In genomic region chr10:71292254-71292653, GRCm38 (mm10) we compare ENCODE assay signal across 8 mouse cellular contexts. TPM values are rescaled to one million over a fixed set of nuclear protein-coding genes. Genes with fewer than 3 reads are reported as not detected.
DNase-seq lines count a peak whose midpoint lies in the region; ATAC-seq and TF ChIP-seq lines count a peak whose summit lies in the region.
"Had no signal": no experiment of that assay in that cellular context is flagged by ENCODE, and none has a peak within 500 bp of the region (broad histone marks: within the 10 kb centered on the region; RNA-seq: fewer than 3 reads in every experiment).

No protein-coding gene starts in this region.

- no peaks in the 10 kb centered on the region for H3K9me3 ChIP-seq in lung, postnatal 0 days (ENCODE audit: low read length)

- peak; percentile 64 for ATAC-seq in lung, postnatal 0 days

- no peak overlapping the region for H3K9ac ChIP-seq in lung, postnatal 0 days (replicated peaks; ENCODE audit: low read depth)

- no peak overlapping the region; the same call in 1 of the 2 replicates for H3K4me2 ChIP-seq in lung, postnatal 0 days (replicated peaks; ENCODE audit: low read depth, low read length)

- no peaks in the 10 kb centered on the region for H3K4me1 ChIP-seq in lung, postnatal 0 days (ENCODE audit: insufficient read depth, low read depth, low read length)

- no peak overlapping the region for H3K4me3 ChIP-seq in lung, postnatal 0 days (ENCODE audit: low read depth, low read length)
- H3K4me3 ChIP-seq: erythroblast, embryonic 14.5 days had no signal

- no peaks in the 10 kb centered on the region for H3K36me3 ChIP-seq in lung, postnatal 0 days (ENCODE audit: insufficient read depth, low read length)

- H3K27me3 ChIP-seq in lung, postnatal 0 days (replicated peaks; ENCODE audit: insufficient read depth, low read length): no peaks in the 10 kb centered on the region

- WGBS in lung, postnatal 0 days: 12% methylated on average over 4 of the region's 11 CpGs

- DNase-seq in retina, postnatal 1 day: peak; percentile 30
- DNase-seq in retina, embryonic 14.5 days (ENCODE audit: low spot score): no peak
- DNase-seq in gastrocnemius, postnatal 10 days: peak; percentile 36
- DNase-seq in lung, postnatal 0 days (ENCODE audit: low spot score): peak; percentile 59
- no peak for DNase-seq in adrenal gland, postnatal 14 days
- no peak for DNase-seq in cerebellum, postnatal 14 days
- DNase-seq in urinary bladder, postnatal 25 days (ENCODE audit: low spot score): no peak

- no peak for TF ChIP-seq CTCF in lung, postnatal 0 days (IDR thresholded peaks at IDR 0.05)

- no peak overlapping the region for H3K27ac ChIP-seq in lung, postnatal 0 days (ENCODE audit: low read length)

- TF ChIP-seq EP300 in lung, postnatal 0 days (IDR thresholded peaks at IDR 0.05): no peak

RNA-seq across cellular contexts. Expression of gene Ube2d1, which starts 7.2 kb away (rescaled TPM):
- total RNA-seq in gastrocnemius, postnatal 10 days (2021): 100 to 1,000 TPM; 141 to 158 TPM
- polyA plus RNA-seq in lung, postnatal 0 days (2015; fragmentation: Nextera tagmentation; extraction: Ambion mirVana): 31.9 and 33.6 TPM in 2 replicates
- 19.2 and 20.5 TPM in 2 replicates for total RNA-seq in adrenal gland, postnatal 14 days (2021)
- polyA plus RNA-seq: erythroblast, embryonic 14.5 days had no signal

RNA-seq across cellular contexts. Expression of gene Cisd1, which starts 52.5 kb away (rescaled TPM):
- total RNA-seq in gastrocnemius, postnatal 10 days (2021): 10 to 100 TPM; 78.0 to 93.6 TPM
- 84.4 and 86.3 TPM in 2 replicates for polyA plus RNA-seq in lung, postnatal 0 days (2015; fragmentation: Nextera tagmentation; extraction: Ambion mirVana)
- 150 and 159 TPM in 2 replicates for total RNA-seq in adrenal gland, postnatal 14 days (2021)

RNA-seq across cellular contexts. Expression of gene Tfam, which starts 54.2 kb away (rescaled TPM):
- total RNA-seq in gastrocnemius, postnatal 10 days (2021): 10 to 100 TPM; 48.1 to 53.0 TPM
- polyA plus RNA-seq in lung, postnatal 0 days (2015; fragmentation: Nextera tagmentation; extraction: Ambion mirVana): 26.6 and 29.4 TPM in 2 replicates
- 66.3 and 70.1 TPM in 2 replicates for total RNA-seq in adrenal gland, postnatal 14 days (2021)

RNA-seq across cellular contexts. Expression of gene Ipmk, which starts 55.3 kb away (rescaled TPM):
- 10 to 100 TPM; 10.3 to 12.2 TPM for total RNA-seq in gastrocnemius, postnatal 10 days (2021)
- 11.5 and 12.0 TPM in 2 replicates for polyA plus RNA-seq in lung, postnatal 0 days (2015; fragmentation: Nextera tagmentation; extraction: Ambion mirVana)
- 15.3 and 15.7 TPM in 2 replicates for total RNA-seq in adrenal gland, postnatal 14 days (2021)

Comparison
In these comparisons a context has a peak if more than half of its experiments do, and no peak if none do; other contexts are left out.
1. DNase-seq: peak in retina, postnatal 1 day (single experiment), gastrocnemius, postnatal 10 days (single experiment) and lung, postnatal 0 days (single experiment); none in retina, embryonic 14.5 days (single experiment), adrenal gland, postnatal 14 days (single experiment), cerebellum, postnatal 14 days (0 of 2) and urinary bladder, postnatal 25 days (single experiment).